Mouse (Mus musculus): ENCODE results near the gene Fam76b.
A peak's percentile ranks its signal among the peaks of the same experiment; 100 is the strongest.

Gene Fam76b

GRCm38 (mm10) chr9:13856777-13857176 lies 29.3 kb downstream of the Fam76b start:
- no peak for ATAC-seq (ENCODE audit: insufficient number of reproducible peaks, low FRiP score, low TSS enrichment)

- ATAC-seq (ENCODE audit: insufficient number of reproducible peaks, low FRiP score, low TSS enrichment) = no peak
Observed at GRCm38 (mm10) chr9:13867646-13868045, 40.1 kb downstream of the Fam76b start.

DNA sequence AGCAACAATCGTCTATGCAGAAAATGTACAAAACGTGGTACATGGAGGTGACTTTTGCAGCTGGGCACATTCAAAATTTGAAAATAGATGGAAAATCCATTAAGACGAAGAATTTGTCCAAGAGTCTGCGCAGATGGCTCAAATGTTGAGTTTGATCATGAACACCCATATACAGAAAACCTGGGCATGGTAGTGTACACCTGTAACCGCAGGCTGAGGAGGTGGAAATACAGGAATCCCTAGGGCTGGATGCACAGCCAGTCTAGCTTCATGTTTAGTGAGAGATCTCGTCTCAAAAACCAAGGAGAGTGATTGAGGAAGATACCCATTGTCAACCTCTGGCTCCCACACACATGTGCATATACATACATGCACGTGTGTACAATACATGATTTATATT lies 44.1 kb downstream of the Fam76b start:
- ATAC-seq (ENCODE audit: insufficient number of reproducible peaks, low FRiP score, low TSS enrichment) = no peak

GRCm38 (mm10) chr9:13874359-13874758 lies 46.8 kb downstream of the Fam76b start:
- no peak for ATAC-seq (ENCODE audit: insufficient number of reproducible peaks, low FRiP score, low TSS enrichment)

GRCm38 (mm10) chr9:13875340-13875739 lies 47.8 kb downstream of the Fam76b start:
- no peak for ATAC-seq (ENCODE audit: insufficient number of reproducible peaks, low FRiP score, low TSS enrichment)

DNA sequence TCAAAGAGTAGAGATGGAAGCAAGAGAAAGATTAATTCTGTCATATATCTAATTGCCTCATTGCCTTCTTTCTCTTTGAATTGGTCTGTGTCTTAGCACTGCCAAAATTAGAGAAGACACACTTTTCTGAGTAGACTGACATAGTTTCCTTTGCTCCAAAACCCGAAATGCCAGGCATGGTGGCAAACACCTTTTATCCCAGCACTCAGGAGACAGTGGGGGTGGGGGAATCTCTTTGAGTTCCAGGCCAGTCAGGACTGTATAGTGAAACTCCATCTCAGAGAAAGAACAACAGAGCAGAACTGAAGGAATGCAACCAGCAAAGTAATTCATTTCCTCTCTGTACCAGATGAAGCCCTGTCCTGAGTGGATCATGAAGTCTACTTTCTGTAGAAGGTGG lies 53.2 kb downstream of the Fam76b start:
- ATAC-seq (ENCODE audit: insufficient number of reproducible peaks, low FRiP score, low TSS enrichment) = no peak

- no peak for ATAC-seq (ENCODE audit: insufficient number of reproducible peaks, low FRiP score, low TSS enrichment)
Observed at GRCm38 (mm10) chr9:13882478-13882877, 55.0 kb downstream of the Fam76b start.

DNA sequence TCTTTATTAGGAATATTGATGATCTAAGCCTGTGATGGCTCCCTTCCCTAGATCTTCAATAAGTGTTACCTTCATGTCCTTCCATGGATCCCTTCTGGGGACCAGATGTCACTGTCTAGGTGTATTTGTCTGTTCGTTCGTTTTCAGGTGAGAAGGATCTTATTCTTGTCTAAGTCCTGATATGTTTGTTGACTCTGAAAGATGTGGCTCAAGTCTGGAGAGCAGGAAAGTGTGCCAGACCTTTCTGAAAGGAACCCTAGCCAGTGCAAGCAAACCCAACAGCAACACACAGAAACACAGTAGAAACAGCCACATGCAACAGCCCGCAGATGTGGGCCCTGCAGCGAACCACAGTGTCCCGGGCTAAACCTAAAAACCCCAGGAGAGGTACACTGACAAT lies 61.5 kb downstream of the Fam76b start:
- no peak for ATAC-seq (ENCODE audit: insufficient number of reproducible peaks, low FRiP score, low TSS enrichment)

GRCm38 (mm10) chr9:13889657-13890056 lies 62.1 kb downstream of the Fam76b start:
- peak; percentile 74; the same call in 1 of the 2 replicates for ATAC-seq (ENCODE audit: insufficient number of reproducible peaks, low FRiP score, low TSS enrichment)

DNA sequence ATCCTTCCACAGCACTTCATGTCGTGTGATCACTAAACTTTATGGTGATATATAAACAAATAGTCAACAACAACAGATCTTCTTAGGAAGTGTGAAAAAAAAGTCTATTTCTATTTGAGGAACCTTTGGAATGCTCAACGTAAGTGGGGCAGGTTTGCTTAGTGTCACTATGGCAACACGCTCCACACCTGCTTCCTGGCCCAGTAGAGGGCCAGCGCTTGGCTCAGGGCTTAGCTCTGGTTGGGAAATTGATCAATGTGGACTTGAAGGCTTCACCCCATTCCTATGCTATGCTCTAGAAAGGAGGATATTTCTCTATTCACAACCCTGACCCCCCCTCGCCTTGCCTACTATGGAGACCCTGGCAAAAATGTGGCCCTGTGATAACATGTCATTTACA lies 62.7 kb downstream of the Fam76b start:
- ATAC-seq (ENCODE audit: insufficient number of reproducible peaks, low FRiP score, low TSS enrichment) = no peak

DNA sequence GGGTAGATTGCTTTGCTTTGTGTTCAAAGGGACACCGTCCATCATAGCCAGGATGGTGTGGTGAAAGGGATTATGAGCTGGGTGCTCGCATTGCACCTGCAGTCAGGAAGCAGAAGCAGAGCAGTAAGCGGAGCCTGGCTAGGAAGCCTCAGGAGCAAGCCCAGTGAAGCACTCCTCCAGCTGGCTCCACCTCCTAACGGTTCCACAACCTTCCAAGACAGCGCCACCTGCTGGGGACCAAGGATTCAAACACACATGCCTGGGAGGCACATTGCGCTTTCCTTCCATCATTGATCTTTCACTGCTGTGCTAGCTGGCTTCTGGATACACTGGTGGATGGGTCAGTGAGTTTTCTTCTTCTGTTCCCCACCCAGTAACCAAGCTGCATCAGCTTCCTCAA lies 64.4 kb downstream of the Fam76b start:
- no peak for ATAC-seq (ENCODE audit: insufficient number of reproducible peaks, low FRiP score, low TSS enrichment)

DNA sequence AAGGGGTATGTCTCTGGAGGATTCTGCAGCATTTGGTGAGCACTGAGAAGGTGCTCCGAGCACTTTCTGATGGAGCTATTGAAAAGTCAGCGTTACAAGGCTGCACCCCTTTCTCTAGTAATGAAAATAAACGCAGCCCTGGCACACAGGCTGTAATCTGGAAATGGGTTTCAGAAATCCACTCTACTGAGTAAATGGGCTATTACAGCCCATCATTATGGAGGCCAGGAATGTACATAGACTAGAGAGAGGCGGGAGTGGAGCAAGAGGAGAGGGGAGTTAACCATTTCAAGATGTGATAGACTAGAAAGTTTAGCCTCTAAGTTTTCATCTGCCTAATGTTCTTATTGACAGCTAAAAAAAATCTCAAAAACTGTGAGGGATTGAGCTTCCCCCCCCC lies 65.5 kb downstream of the Fam76b start:
- ATAC-seq (ENCODE audit: insufficient number of reproducible peaks, low FRiP score, low TSS enrichment) = no peak

DNA sequence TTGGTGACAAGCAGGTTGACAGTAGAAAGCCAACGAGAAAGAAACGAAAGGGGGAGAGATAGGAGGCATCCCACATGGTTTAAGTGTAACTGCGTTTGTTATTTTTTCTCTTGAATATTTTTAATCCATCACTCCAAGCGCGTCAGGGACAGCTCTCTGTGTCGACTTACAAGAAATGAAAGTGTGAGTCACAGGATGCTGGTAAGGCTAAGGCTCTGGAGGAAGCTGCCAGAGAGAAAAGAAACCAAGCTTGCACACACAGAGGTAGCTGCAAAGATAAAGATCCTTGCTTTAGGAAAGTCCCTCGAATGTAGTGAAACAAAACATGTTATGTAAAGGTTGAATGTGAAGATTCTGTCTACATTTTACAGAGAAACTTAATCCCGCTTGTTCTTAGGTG lies 67.0 kb downstream of the Fam76b start:
- no peak for ATAC-seq (ENCODE audit: insufficient number of reproducible peaks, low FRiP score, low TSS enrichment)

- ATAC-seq (ENCODE audit: insufficient number of reproducible peaks, low FRiP score, low TSS enrichment) = no peak
Observed at GRCm38 (mm10) chr9:13894936-13895335, 67.4 kb downstream of the Fam76b start.

- ATAC-seq (ENCODE audit: insufficient number of reproducible peaks, low FRiP score, low TSS enrichment) = no peak
Observed at GRCm38 (mm10) chr9:13896055-13896454, 68.5 kb downstream of the Fam76b start.

DNA sequence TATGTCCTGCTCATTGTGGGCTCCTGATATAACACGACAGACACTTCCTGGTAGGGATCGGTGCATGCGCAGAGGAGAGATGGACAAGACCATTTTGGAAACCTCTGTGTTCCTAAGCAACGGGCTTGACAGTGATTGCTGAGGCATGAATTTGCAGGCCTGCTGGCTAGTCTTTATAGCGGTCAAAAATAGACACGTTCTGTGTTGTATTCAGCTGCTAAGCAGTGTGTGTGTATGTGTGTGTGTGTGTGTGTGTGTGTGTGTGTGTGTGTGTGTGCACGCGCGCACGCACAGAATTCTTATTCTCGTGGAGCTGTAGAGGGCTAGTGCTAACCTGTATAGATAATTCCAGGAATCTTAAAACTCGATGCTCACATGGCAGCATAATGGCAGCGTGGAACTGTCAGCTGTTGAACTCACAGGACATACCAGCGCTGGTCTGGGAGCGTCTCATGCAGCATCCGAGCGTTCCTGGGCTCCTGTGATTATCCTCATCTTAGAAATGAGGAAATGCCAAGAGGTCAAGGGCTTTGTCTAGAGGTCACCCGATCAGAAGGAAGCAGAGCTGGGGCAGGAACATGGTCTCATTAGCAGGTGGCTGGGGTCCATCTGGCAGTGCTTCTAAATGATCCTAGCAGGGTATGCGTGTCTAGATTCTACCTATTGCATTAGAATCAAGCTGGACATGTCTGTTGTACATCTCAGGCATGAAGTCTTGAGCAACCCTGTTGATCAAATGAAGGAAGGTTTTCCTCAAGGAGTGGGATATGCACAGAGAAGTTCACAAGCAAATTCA lies 71.2 kb downstream of the Fam76b start:
- ATAC-seq (ENCODE audit: insufficient number of reproducible peaks, low FRiP score, low TSS enrichment) = peak; percentile 45; the same call in 1 of the 2 replicates

GRCm38 (mm10) chr9:13902030-13902429 lies 74.5 kb downstream of the Fam76b start:
- ATAC-seq (ENCODE audit: insufficient number of reproducible peaks, low FRiP score, low TSS enrichment) = no peak

DNA sequence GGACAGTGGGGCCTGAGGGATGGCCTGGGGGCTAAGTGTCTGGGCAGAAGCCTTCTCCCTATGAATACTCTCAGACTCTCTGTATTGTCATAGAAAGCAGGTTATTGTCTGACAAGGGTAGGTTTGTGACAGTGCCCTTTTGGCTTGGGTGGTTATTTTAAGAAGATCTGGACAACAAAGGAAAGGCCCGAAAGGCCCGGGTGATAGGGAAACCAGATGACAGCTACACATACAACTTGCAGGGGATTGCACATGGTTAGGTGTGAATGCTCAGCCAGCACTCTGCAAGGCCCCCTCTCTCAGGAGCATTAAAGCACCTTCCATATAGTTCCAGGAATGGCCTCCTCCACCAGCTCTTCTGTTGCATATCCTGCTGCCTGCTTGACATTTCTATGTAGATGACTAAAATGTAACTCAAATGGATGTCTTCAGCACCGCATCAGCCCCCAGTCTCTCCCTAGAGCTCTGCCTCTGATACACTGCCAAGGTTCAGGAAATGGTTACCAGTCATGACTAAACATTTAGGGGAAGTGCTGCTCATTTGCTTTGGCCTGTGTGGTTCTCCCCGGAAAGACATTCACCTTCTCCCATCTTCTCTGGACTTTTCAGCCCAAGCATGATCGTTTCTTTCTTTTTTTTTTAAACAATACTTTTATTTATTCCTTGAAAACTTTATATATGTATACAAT lies 76.7 kb downstream of the Fam76b start:
- ATAC-seq (ENCODE audit: insufficient number of reproducible peaks, low FRiP score, low TSS enrichment) = no peak
